In the genomic region with DNA sequence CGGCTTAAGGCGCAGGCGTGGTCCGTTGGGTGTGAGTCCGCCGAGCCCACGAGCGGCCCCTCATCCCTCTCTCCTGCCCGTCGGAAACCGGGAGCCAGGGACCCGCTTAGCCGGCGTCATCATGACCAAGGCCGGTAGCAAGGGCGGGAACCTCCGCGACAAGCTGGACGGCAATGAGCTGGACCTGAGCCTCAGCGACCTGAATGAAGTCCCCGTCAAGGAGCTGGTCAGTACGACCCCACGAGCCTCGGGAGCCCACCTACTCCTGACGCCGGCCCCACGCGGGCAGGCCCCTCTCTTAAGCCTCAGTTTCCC, we compare ENCODE assay signal across 8 mouse cellular contexts. TPM values are rescaled to one million over a fixed set of nuclear protein-coding genes. Genes with fewer than 3 reads are reported as not detected.
DNase-seq lines count a peak whose midpoint lies in the region; ATAC-seq and TF ChIP-seq lines count a peak whose summit lies in the region.

No protein-coding gene starts in this region.

- peaks cover 8% of the 10 kb centered on the region for H3K4me1 ChIP-seq in embryonic facial prominence, embryonic 12.5 days
- 0 out of 2 replicates have a peak, but pooled peaks cover 7% of the 10 kb centered on the region for H3K4me1 ChIP-seq in intestine, postnatal 0 days (replicated peaks; ENCODE audit: control insufficient read depth, insufficient read depth, low read length)
- H3K4me1 ChIP-seq in neural tube, embryonic 12.5 days = peaks cover 10% of the 10 kb centered on the region; the same call in 1 of the 2 replicates

- H3K4me2 ChIP-seq in embryonic facial prominence, embryonic 12.5 days (replicated peaks) = peak overlapping the region; percentile 91
- H3K4me2 ChIP-seq in intestine, postnatal 0 days (replicated peaks; ENCODE audit: low read depth) = peak overlapping the region; percentile 85
- H3K4me2 ChIP-seq in neural tube, embryonic 12.5 days (replicated peaks) = peak overlapping the region; percentile 87

- no peaks in the 10 kb centered on the region for H3K27me3 ChIP-seq in embryonic facial prominence, embryonic 12.5 days
- no peaks in the 10 kb centered on the region for H3K27me3 ChIP-seq in intestine, postnatal 0 days (replicated peaks; ENCODE audit: control insufficient read depth, insufficient read depth, low read length)
- no peaks in the 10 kb centered on the region for H3K27me3 ChIP-seq in neural tube, embryonic 12.5 days (replicated peaks)

- DNase-seq in left cerebral cortex, adult 2 months (ENCODE audit: extremely low spot score in 1 of 2, low spot score in 2 of 2) = no peak
- no peak for DNase-seq in left cerebral cortex, adult 9 months (ENCODE audit: low spot score in 2 of 2)
- no peak for DNase-seq in cerebellum, postnatal 25 days
- no peak for DNase-seq in ovary, adult 18-20 months (ENCODE audit: low spot score)
- no peak for DNase-seq in lung, adult 18-20 months

- WGBS in embryonic facial prominence, embryonic 12.5 days = under 1% methylated on average over 27 of the region's 28 CpGs
- 0% methylated on average over 25 of the region's 28 CpGs for WGBS in intestine, postnatal 0 days
- 0% methylated on average over 27 of the region's 28 CpGs for WGBS in neural tube, embryonic 12.5 days

- H3K9me3 ChIP-seq in embryonic facial prominence, embryonic 12.5 days = no peaks in the 10 kb centered on the region
- H3K9me3 ChIP-seq in intestine, postnatal 0 days (ENCODE audit: control insufficient read depth) = no peaks in the 10 kb centered on the region
- H3K9me3 ChIP-seq in neural tube, embryonic 12.5 days = no peaks in the 10 kb centered on the region

- TF ChIP-seq CTCF in left cerebral cortex, adult 2 months (IDR thresholded peaks at IDR 0.05) = no peak
- no peak for TF ChIP-seq CTCF in intestine, postnatal 0 days (IDR thresholded peaks at IDR 0.05; ENCODE audit: low read depth)

- intact Hi-C loops in left cerebral cortex, adult 2 months (cut with DNase I) = loop anchor here (5.0 kb wide), 1 partner anchor 87 kb away; no protein-coding TSS in a partner anchor

- peak overlapping the region; percentile 92 for H3K4me3 ChIP-seq in left cerebral cortex, adult 2 months
- peak overlapping the region; percentile 97 for H3K4me3 ChIP-seq in embryonic facial prominence, embryonic 12.5 days
- H3K4me3 ChIP-seq in intestine, postnatal 0 days (ENCODE audit: low read depth, low read length) = peak overlapping the region; percentile 98
- peak overlapping the region; percentile 92 for H3K4me3 ChIP-seq in neural tube, embryonic 12.5 days

- peaks cover 29% of the 10 kb centered on the region for H3K36me3 ChIP-seq in embryonic facial prominence, embryonic 12.5 days
- H3K36me3 ChIP-seq in intestine, postnatal 0 days (ENCODE audit: control insufficient read depth, insufficient read depth) = peaks cover 24% of the 10 kb centered on the region
- H3K36me3 ChIP-seq in neural tube, embryonic 12.5 days = peaks cover 30% of the 10 kb centered on the region

- H3K9ac ChIP-seq in embryonic facial prominence, embryonic 12.5 days = peak overlapping the region; percentile 87
- H3K9ac ChIP-seq in intestine, postnatal 0 days (ENCODE audit: low read depth, low read length) = peak overlapping the region; percentile 86
- H3K9ac ChIP-seq in neural tube, embryonic 12.5 days = peak overlapping the region; percentile 88

- ATAC-seq in embryonic facial prominence, embryonic 12.5 days (ENCODE audit: insufficient number of reproducible peaks, insufficient read depth, low FRiP score, low TSS enrichment) = peak; percentile 28; the same call in 1 of the 2 replicates
- peak; percentile 17; the same call in 1 of the 2 replicates for ATAC-seq in intestine, postnatal 0 days
- ATAC-seq in neural tube, embryonic 12.5 days (ENCODE audit: low FRiP score, low read depth) = peak; percentile 56

- H3K27ac ChIP-seq in left cerebral cortex, adult 2 months = peak overlapping the region; percentile 65
- H3K27ac ChIP-seq in embryonic facial prominence, embryonic 12.5 days = peak overlapping the region; percentile 63
- H3K27ac ChIP-seq in intestine, postnatal 0 days (ENCODE audit: low read depth, low read length) = peak overlapping the region; percentile 97
- H3K27ac ChIP-seq in neural tube, embryonic 12.5 days = no peak overlapping the region

RNA-seq across cellular contexts. Expression of a gene that starts 0.3 kb away (rescaled TPM):
- total RNA-seq in left cerebral cortex, adult 2 months (2021) = 10 to 100 TPM; 90.1 to 93.1 TPM
- polyA plus RNA-seq in embryonic facial prominence, embryonic 12.5 days (2016; fragmentation: Nextera tagmentation; extraction: Ambion mirVana) = 222 and 225 TPM in 2 replicates
- 165 and 172 TPM in 2 replicates for polyA plus RNA-seq in intestine, postnatal 0 days (2015; fragmentation: Nextera tagmentation; extraction: Ambion mirVana)
- 201 and 203 TPM in 2 replicates for polyA plus RNA-seq in neural tube, embryonic 12.5 days (2016; fragmentation: Nextera tagmentation; extraction: Ambion mirVana)

RNA-seq across cellular contexts. Expression of a gene that starts 23.7 kb away (rescaled TPM):
- 10 to 100 TPM; 63.7 to 66.4 TPM for total RNA-seq in left cerebral cortex, adult 2 months (2021)
- 139 and 142 TPM in 2 replicates for polyA plus RNA-seq in embryonic facial prominence, embryonic 12.5 days (2016; fragmentation: Nextera tagmentation; extraction: Ambion mirVana)
- polyA plus RNA-seq in intestine, postnatal 0 days (2015; fragmentation: Nextera tagmentation; extraction: Ambion mirVana) = 148 and 158 TPM in 2 replicates
- polyA plus RNA-seq in neural tube, embryonic 12.5 days (2016; fragmentation: Nextera tagmentation; extraction: Ambion mirVana) = 128 and 134 TPM in 2 replicates

RNA-seq across cellular contexts. Expression of a gene that starts 23.9 kb away (rescaled TPM):
- not detected for total RNA-seq in left cerebral cortex, adult 2 months (2021)
- polyA plus RNA-seq in embryonic facial prominence, embryonic 12.5 days (2016; fragmentation: Nextera tagmentation; extraction: Ambion mirVana) = 33.3 and 37.5 TPM in 2 replicates
- polyA plus RNA-seq in intestine, postnatal 0 days (2015; fragmentation: Nextera tagmentation; extraction: Ambion mirVana) = 3.7 and 4.2 TPM in 2 replicates
- 19.8 and 23.0 TPM in 2 replicates for polyA plus RNA-seq in neural tube, embryonic 12.5 days (2016; fragmentation: Nextera tagmentation; extraction: Ambion mirVana)

RNA-seq across cellular contexts. Expression of a gene that starts 28.2 kb away (rescaled TPM):
- total RNA-seq in left cerebral cortex, adult 2 months (2021) = 10 to 100 TPM; 14.3 to 14.4 TPM
- 5.5 and 5.9 TPM in 2 replicates for polyA plus RNA-seq in embryonic facial prominence, embryonic 12.5 days (2016; fragmentation: Nextera tagmentation; extraction: Ambion mirVana)
- polyA plus RNA-seq in intestine, postnatal 0 days (2015; fragmentation: Nextera tagmentation; extraction: Ambion mirVana) = 6.3 and 6.7 TPM in 2 replicates
- polyA plus RNA-seq in neural tube, embryonic 12.5 days (2016; fragmentation: Nextera tagmentation; extraction: Ambion mirVana) = 2.6 and 3.7 TPM in 2 replicates

RNA-seq across cellular contexts. Expression of a gene that starts 47.5 kb away (rescaled TPM):
- 10 to 100 TPM; 25.4 to 26.0 TPM for total RNA-seq in left cerebral cortex, adult 2 months (2021)
- polyA plus RNA-seq in embryonic facial prominence, embryonic 12.5 days (2016; fragmentation: Nextera tagmentation; extraction: Ambion mirVana) = 29.0 and 29.5 TPM in 2 replicates
- 8.0 and 8.2 TPM in 2 replicates for polyA plus RNA-seq in intestine, postnatal 0 days (2015; fragmentation: Nextera tagmentation; extraction: Ambion mirVana)
- polyA plus RNA-seq in neural tube, embryonic 12.5 days (2016; fragmentation: Nextera tagmentation; extraction: Ambion mirVana) = 18.5 and 19.5 TPM in 2 replicates
